Mouse (Mus musculus) kidney, embryonic 15.5 days (tissue): ENCODE measurements around the gene Olfr821. TPM values are rescaled to one million over a fixed set of nuclear protein-coding genes. Genes with fewer than 3 reads are reported as not detected.
"Not testable (repeated sequence)": the region's sequence is repeated elsewhere in the genome, so short reads cannot be mapped to it uniquely, and the experiment has no call there.

Source experiments
- ATAC-seq: fragments of 200-750 bp; cut with Nextera tagmentation; replicated peaks from 2 replicates; pipeline ENCODE4 v1.8.0; 2017; ENCODE audit warnings: moderate TSS enrichment; ENCODE audit not compliant: low FRiP score
- H3K27ac ChIP-seq: fragments of 300-500 bp; sonication (generic); 2 replicates; pipeline ENCODE4 v1.5.1; 2015; ENCODE audit warnings: mild to moderate bottlenecking, inconsistent platforms
- H3K27me3 ChIP-seq: fragments of 300-500 bp; sonication (generic); 2 replicates; pipeline ENCODE4 v1.6.1; 2015; ENCODE audit warnings: inconsistent platforms
- H3K36me3 ChIP-seq: fragments of 300-500 bp; sonication (generic); 2 replicates; pipeline ENCODE4 v1.6.1; 2015; ENCODE audit warnings: inconsistent platforms
- H3K4me1 ChIP-seq: fragments of 300-500 bp; sonication (generic); 2 replicates; pipeline ENCODE4 v1.6.1; 2015; ENCODE audit warnings: inconsistent platforms
- H3K4me2 ChIP-seq: fragments of 300-500 bp; sonication (generic); 2 replicates; pipeline ENCODE4 v1.6.1; 2015; ENCODE audit warnings: moderate library complexity, mild to moderate bottlenecking, inconsistent platforms
- H3K4me3 ChIP-seq: fragments of 300-500 bp; sonication (generic); replicated peaks from 2 replicates; pipeline ENCODE4 v1.5.1; 2015; ENCODE audit warnings: mild to moderate bottlenecking, inconsistent platforms
- H3K9ac ChIP-seq: fragments of 300-500 bp; sonication (generic); 2 replicates; pipeline ENCODE4 v1.6.1; 2015; ENCODE audit warnings: mild to moderate bottlenecking, inconsistent platforms
- H3K9me3 ChIP-seq: fragments of 300-500 bp; sonication (generic); replicated peaks from 2 replicates; pipeline ENCODE4 v1.6.1; 2016; ENCODE audit warnings: inconsistent platforms
- WGBS: fragments of 180-500 bp; shearing (Covaris S2); methylation state at CpG from one replicate; pipeline ENCODE4 v1.1.7; 2015; ENCODE audit warnings: mixed read lengths; 5-methylcytosine and 5-hydroxymethylcytosine counted together
- polyA plus RNA-seq: library from polyadenylated mRNA; unstranded; fragments of >200 nt; fragmentation: Nextera tagmentation; extraction: Ambion mirVana; gene quantifications from 2 replicates; pipeline ENCODE4 v1.2.1, GENCODE M21; 2015

The Olfr821 gene
- polyA plus RNA-seq: not detected in 2 replicates

GRCm38 (mm10) chr10:130030048-130030447 is at the start of gene Olfr821:
Gene Olfr821, plus strand, starts transcription at chr10:130030348.
- no peak for ATAC-seq
- no peaks in the 10 kb centered on the region for H3K4me1 ChIP-seq
- H3K9me3 ChIP-seq: no peaks in the 10 kb centered on the region
- no peak within 1 kb of the TSS for H3K4me3 ChIP-seq
- no peak within 1 kb of the TSS for H3K27ac ChIP-seq
- no peaks in the 10 kb centered on the region for H3K36me3 ChIP-seq
- no peak within 1 kb of the TSS for H3K9ac ChIP-seq
- no peaks in the 10 kb centered on the region for H3K27me3 ChIP-seq
- no peak within 1 kb of the TSS for H3K4me2 ChIP-seq

GRCm38 (mm10) chr10:129981867-129982266 is 48.3 kb upstream of the Olfr821 start:
- H3K27ac ChIP-seq, H3K9ac ChIP-seq, H3K36me3 ChIP-seq, H3K4me2 ChIP-seq, H3K4me1 ChIP-seq, H3K27me3 ChIP-seq, H3K4me3 ChIP-seq, H3K9me3 ChIP-seq, ATAC-seq: not testable (repeated sequence)
- no CpG with 5 or more reads among the region's 3 CpGs for WGBS

- ATAC-seq, H3K4me3 ChIP-seq, H3K4me2 ChIP-seq, H3K27me3 ChIP-seq, H3K36me3 ChIP-seq, H3K9ac ChIP-seq, H3K4me1 ChIP-seq, H3K9me3 ChIP-seq, H3K27ac ChIP-seq: not testable (repeated sequence)
- no CpG with 5 or more reads among the region's 1 CpGs for WGBS
Measured at GRCm38 (mm10) chr10:129984962-129985361, 45.2 kb upstream of the Olfr821 start, which contains the start of gene Gm10310. Gene Gm10310, minus strand, starts transcription at chr10:129985062.

- not testable (repeated sequence) for H3K36me3 ChIP-seq, H3K4me2 ChIP-seq, H3K9ac ChIP-seq, ATAC-seq, H3K27me3 ChIP-seq, H3K9me3 ChIP-seq, H3K4me1 ChIP-seq, H3K4me3 ChIP-seq, H3K27ac ChIP-seq
- WGBS: 88% methylated on average over 4 of the region's 4 CpGs
Measured at GRCm38 (mm10) chr10:130004104-130004503, 26.0 kb upstream of the Olfr821 start.

- H3K36me3 ChIP-seq, H3K9ac ChIP-seq, H3K9me3 ChIP-seq, H3K27me3 ChIP-seq, H3K27ac ChIP-seq, H3K4me1 ChIP-seq, H3K4me3 ChIP-seq, H3K4me2 ChIP-seq, ATAC-seq: not testable (repeated sequence)
- WGBS: 89% methylated on average over 4 of the region's 4 CpGs
Measured at GRCm38 (mm10) chr10:130005366-130005765, 24.8 kb upstream of the Olfr821 start.

GRCm38 (mm10) chr10:130012321-130012720 is 17.8 kb upstream of the Olfr821 start, which contains the start of gene Olfr820:
Gene Olfr820, plus strand, starts transcription at chr10:130012621.
- Histone ChIP-seq H3K4me3 (no peak within 1 kb of the TSS), H3K27ac (no peak within 1 kb of the TSS), H3K4me2 (no peak within 1 kb of the TSS), H3K27me3 (no peaks in the 10 kb centered on the region), H3K36me3 (no peaks in the 10 kb centered on the region), H3K9ac (no peak within 1 kb of the TSS), H3K9me3 (no peaks in the 10 kb centered on the region), H3K4me1 (no peaks in the 10 kb centered on the region)
- ATAC-seq: no peak

GRCm38 (mm10) chr10:130037096-130037495 is 6.9 kb downstream of the Olfr821 start:
- Histone ChIP-seq H3K4me2 (no peak overlapping the region), H3K36me3 (no peaks in the 10 kb centered on the region), H3K27me3 (no peaks in the 10 kb centered on the region), H3K9ac (no peak overlapping the region), H3K4me1 (no peaks in the 10 kb centered on the region), H3K27ac (no peak overlapping the region), H3K4me3 (no peak overlapping the region), H3K9me3 (no peaks in the 10 kb centered on the region)
- WGBS: 76% methylated on average over 6 of the region's 6 CpGs
- no peak for ATAC-seq

- Histone ChIP-seq H3K9ac (no peak within 1 kb of the TSS), H3K9me3 (no peaks in the 10 kb centered on the region), H3K4me3 (no peak within 1 kb of the TSS), H3K27ac (no peak within 1 kb of the TSS), H3K36me3 (no peaks in the 10 kb centered on the region), H3K4me1 (no peaks in the 10 kb centered on the region), H3K27me3 (no peaks in the 10 kb centered on the region), H3K4me2 (no peak within 1 kb of the TSS)
- no peak for ATAC-seq
Measured at GRCm38 (mm10) chr10:130070910-130071309, 40.8 kb downstream of the Olfr821 start, which contains the start of gene Olfr822. Gene Olfr822, plus strand, starts transcription at chr10:130071210.

Other genes starting within 250 kb of the Olfr821 start
- not detected in 2 replicates for gene Olfr810, start 235.4 kb upstream of the Olfr821 start, polyA plus RNA-seq
- gene Olfr811, start 226.0 kb upstream of the Olfr821 start, polyA plus RNA-seq: not detected in 2 replicates
- not detected in 2 replicates for gene Olfr812, start 184.3 kb upstream of the Olfr821 start, polyA plus RNA-seq
- gene Olfr813, start 175.0 kb upstream of the Olfr821 start, polyA plus RNA-seq: not detected in 2 replicates
- gene Olfr814, start 150.5 kb upstream of the Olfr821 start, polyA plus RNA-seq: not detected in 2 replicates
- gene Olfr815, start 124.5 kb upstream of the Olfr821 start, polyA plus RNA-seq: not detected in 2 replicates
- gene Olfr816, start 114.8 kb upstream of the Olfr821 start, polyA plus RNA-seq: not detected in 2 replicates
- gene Olfr818, start 81.2 kb upstream of the Olfr821 start, polyA plus RNA-seq: not detected in 2 replicates
- not detected in 2 replicates for gene Olfr819, start 63.1 kb upstream of the Olfr821 start, polyA plus RNA-seq
- gene Olfr247, start 54.2 kb upstream of the Olfr821 start, polyA plus RNA-seq: not detected in 2 replicates
- gene Gm10310, start 45.3 kb upstream of the Olfr821 start, polyA plus RNA-seq: not detected in 2 replicates
- not detected in 2 replicates for gene Olfr820, start 17.7 kb upstream of the Olfr821 start, polyA plus RNA-seq
- not detected in 2 replicates for gene Olfr822, start 40.9 kb downstream of the Olfr821 start, polyA plus RNA-seq
- not detected in 2 replicates for gene Olfr823, start 85.0 kb downstream of the Olfr821 start, polyA plus RNA-seq
- not detected in 2 replicates for gene Olfr824, start 99.7 kb downstream of the Olfr821 start, polyA plus RNA-seq
- gene Olfr825, start 136.4 kb downstream of the Olfr821 start, polyA plus RNA-seq: not detected in 2 replicates
- not detected in 2 replicates for gene Olfr826, start 153.8 kb downstream of the Olfr821 start, polyA plus RNA-seq
- gene Olfr827, start 184.1 kb downstream of the Olfr821 start, polyA plus RNA-seq: not detected in 2 replicates
- gene Neurod4, start 249.9 kb downstream of the Olfr821 start, polyA plus RNA-seq: not detected in 2 replicates